Mouse (Mus musculus) frontal cortex, postnatal 14 days (tissue): Measurements from ENCODE around the gene Fam155a.
"Not testable (repeated sequence)": the region's sequence is repeated elsewhere in the genome, so short reads cannot be mapped to it uniquely, and the experiment has no call there.

Experiments used
- DNase-seq, 2 experiments: peaks; one replicate each; pipeline ENCODE4 v3.0.0; 2022; ENCODE audit warnings: low spot score in 2 of 2

The Fam155a gene

DNA sequence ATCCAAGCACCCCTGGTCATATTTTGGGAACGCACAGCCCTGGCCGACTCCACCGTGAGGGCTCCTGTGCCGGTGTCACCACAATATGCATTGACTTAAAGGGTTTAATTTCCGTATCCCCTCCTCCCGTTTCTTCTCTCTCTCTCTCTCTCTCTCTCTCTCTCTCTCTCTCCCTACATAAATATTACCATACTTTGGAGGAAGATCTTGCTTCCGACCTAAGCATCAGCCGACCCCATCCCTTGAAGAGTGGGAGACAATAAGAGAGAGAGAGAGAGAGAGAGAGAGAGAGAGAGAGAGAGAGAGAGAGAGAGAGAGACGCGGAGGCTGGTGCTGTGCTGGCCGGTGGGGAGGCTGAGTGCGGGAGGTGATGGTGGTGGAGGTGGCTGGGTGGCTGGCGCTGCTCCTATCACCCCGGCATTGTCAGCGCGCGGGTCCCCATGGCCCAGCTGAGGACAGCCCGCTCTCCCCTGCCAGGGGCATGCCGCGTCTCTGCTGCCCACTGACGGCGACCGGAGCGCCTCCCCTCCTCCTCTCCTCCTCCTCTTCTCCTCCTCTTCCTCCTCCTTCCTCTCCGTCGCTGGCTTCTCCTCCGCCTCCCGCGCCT lies at the start of gene Fam155a:
Gene Fam155a, minus strand, starts transcription at position 163 of the 607 bp plus-strand sequence.
- DNase-seq = peak; percentile 16 to 37

DNA sequence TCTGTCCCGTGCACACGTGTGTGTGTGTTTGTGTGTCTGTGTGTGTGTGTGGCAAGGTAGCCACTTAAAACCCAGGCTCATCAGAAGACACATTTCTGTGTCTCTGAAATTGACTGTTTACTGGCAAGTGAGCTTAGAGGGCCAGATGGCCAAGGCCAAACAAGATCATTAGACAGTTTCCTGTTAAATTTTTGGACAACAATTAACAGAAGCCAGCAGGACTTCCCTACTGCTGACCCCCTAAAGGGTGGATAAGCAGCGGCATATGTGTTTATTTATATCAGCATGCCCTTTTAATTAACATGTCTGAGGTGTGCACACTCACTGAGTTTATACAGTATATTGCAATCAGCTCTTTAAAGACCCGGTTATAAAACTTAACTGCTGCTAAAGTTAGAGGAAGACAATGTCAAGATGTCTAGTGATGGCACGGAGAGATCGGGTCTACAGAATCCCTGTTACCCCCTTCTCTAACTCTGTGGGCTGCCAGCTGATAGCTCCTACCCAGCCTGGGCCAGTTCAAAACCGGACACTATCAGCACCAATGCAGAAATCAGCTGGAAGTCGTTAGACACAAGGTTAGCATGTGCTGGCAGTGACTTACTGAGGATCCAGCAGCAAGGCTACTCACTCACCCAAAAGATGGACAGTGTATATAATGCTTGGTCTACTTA lies 42.4 kb upstream of the Fam155a start:
- no peak for DNase-seq

DNA sequence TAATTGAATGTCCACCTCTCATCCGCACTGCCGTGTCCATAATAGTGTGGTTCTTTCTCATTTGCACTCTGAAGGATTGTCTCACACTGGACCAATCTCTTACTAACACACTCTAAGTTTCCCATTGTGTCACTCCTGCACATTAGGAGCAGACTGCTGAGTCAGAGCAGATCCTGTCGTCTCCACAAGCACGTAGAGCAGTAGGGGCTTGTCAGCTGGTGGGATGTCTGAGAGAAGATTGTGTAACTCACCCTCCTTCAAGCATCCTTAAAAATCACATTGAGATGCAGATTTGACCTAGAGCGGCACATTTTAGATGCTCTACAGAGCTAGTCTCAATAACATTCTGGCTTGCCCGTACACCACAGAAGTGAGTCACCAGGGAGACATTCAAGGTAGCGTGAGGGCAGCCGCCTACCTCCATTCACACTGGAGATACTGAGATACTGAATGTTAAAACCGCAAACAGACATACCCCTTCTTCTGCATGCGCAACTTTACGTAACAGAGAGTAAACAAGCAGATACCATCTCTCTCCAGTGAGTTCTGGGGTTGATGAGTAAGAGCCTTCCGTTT lies 40.1 kb upstream of the Fam155a start:
- DNase-seq = no peak

DNA sequence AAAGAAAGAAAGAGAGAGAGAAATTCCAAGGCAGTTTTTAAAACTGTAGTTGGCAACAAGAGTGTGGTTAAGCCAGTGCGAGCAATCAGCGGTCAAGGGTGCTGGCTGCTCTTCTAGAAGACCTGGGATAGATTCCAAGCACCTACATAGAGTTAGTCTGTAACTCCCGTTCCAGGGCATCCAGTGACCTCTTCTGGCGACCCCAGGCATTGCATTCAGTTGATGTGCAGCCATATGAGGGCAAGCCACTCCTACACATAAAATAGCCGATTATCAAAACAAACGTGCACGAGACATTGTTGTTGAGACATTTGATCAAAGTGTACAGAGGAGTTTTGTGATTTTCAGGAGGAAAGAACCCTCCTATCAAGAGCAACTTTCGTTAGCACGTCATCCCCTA lies 37.6 kb upstream of the Fam155a start:
- DNase-seq = no peak

DNA sequence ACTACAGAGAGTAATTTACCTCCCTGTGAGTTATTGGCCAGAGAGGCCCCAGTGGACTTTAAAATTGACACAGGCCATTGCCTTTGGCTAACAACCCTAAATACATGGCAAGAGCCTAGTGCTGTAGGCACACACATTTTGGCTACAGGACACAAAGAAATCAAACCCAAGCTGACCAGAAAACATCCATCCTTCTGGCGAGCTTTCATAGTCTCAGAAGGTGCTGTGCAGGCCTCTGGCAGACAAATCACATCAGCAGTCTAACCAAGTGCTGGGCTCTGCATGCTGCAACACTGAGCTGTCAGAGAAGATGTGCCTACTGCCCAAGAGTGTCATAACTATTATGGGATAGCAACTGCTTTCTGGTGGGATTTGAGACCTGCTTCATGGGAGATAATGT lies 34.7 kb upstream of the Fam155a start:
- no peak for DNase-seq

DNA sequence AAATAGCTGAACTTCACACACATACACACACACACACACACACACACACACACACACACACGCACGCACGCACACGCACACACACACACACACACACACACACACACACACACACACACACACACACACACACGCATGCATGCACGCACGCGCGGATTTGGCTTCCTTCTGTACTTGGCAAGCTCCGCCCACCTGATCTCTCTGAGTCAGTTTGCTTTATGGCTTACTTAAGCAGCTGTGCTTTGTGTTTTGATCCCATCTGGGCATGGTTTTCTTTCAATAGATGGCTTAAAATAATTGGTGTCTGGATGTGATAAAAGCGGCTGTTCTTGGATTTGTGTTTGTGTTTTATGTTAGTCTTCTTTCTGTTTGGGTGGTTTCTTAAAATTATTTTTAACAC lies 29.4 kb upstream of the Fam155a start:
- not testable (repeated sequence) for DNase-seq

DNA sequence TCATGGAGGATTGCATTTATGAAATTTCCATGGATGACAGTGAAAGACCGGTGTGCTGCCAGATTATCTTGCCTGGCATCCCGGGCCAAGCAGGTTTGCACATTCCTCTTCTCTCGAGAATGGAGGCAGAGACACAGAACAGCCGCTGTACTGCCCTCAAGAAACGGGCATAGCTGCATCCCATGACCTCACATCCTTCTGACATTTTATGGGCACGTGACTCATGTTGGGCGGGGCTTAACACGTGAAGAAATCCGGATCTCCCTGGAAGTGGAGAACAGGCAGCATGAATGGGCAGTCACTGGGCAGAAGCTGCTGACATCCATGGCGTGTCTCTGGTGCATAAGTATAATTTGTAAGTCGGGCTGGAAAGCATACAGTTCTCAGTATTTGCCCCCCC lies 29.0 kb upstream of the Fam155a start:
- DNase-seq = no peak

DNA sequence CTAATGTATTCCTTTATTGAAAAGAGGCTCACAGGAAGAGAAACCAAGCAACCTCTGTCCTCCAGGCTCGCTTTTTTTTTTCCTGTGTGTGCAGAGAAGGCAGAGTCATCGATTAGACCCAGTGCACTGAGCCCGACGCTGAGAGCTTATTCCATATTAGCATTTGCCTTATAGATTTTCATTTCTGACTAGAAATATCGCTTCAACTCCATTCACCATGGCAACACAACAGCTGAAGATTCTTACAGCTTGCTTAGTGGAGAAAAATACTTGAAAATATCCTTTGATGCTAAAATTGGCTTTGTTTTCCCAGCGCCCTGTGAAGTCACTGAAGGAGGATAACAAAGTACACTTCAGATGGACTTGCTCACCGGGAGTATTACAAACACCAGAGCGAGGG lies 26.6 kb upstream of the Fam155a start:
- DNase-seq = no peak

DNA sequence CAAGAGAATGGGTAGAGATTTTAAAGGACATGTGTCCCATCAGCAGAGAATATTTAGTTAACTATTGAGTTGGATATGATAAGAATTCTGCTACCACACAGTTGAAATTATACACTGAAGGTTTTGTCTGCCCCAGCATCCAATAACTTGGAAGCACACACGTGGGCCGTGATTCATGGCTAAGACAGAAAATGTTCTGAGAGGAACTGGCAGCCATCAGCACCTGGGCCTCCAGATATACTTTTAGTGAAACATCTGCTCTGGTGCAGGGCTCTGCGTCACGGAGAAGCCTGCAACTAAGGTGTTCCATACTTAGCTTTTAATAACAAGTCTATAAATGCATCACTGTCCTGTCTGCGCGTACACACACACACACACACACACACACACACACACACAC lies 24.8 kb upstream of the Fam155a start:
- no peak for DNase-seq

DNA sequence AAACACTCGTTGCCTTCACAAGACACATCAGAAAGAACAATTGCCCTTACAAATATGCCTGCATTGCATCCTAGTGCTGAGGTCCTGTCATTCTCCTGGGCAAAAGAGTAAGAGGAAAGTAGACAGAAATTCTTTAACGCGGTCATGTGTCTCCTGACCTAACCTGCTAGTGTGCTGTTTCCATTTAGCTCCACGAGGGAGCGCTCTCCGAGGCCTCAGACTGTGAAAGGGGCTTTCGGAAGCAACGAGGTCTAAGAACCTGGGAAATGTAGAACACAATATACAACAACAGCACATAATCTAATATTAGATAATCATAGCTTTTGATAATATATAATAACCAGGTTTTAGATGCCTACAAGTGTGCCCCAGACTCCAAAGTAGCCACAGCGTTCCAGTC lies 22.4 kb upstream of the Fam155a start:
- DNase-seq = no peak

DNA sequence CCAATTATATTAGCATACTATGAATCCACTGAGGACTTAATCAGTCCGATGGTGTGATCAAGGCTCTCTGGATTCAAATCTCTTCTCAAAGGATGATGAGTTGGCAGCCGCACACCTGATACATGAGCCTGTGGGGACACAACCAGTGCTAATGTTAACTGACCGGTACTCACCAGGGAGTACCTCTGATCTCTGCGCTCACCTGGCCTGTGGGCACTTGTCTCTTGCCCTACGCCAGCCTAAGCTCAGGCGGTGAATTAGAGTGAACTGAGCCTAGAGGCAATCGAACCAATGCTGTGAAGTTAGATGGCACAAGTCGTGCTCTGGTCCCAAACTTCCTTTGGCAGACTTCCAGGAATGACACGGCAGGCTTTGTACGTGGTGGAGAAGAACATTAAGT lies 9.4 kb upstream of the Fam155a start:
- DNase-seq = no peak

DNA sequence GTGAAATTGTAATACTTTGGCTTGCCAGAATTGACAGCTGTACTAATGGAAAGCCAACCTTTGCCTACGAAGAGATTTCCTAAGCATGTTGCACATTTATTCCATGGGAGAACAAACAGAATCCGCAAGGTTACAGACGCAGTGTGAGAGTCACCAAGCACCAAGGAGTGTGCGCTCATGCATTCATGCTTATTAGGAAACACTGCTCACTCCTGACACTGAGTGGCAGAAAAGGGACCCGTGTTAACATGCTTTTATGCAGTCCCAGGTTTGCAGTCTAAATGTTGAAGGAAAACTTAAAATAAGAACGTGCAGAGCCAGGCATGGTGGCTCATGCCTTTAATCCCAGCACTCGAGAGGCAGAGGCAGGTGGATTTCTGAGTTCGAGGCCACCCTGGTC lies 7.2 kb upstream of the Fam155a start:
- DNase-seq = no peak

DNA sequence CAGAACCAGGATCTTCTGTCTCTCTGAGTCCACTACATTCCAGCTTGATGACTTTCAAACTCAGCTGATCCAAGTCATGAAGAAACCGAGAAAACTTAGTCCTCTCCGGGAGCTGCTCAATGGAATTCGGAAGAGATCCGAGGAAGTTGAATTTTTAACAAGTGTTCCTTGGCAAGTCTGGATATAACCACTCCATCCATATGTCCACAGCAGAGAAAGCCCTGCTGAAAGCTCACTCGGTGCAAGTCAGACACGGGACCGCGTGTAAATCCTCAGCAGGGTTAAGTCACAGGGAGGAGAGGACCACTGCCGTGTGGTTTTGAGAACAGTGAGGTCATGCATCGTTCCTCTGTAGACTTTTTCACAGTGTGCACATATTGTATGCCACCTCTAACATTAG lies 5.9 kb upstream of the Fam155a start:
- DNase-seq = no peak

DNA sequence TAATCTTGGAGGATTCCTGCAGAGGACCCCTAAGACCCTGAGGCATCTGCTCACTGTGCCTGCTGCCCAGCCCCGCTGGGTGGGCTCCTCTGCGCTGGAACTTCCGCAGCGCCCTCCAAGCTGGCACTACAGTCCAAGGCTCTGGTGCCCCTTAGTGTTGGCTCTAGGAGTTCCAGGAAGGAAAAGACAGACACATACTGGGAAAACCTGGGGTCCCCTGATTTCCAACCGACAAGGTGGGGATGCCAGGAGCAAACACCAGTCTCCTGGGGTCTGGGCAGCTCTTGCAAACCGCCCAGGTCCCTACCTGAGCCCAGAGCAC lies 1.5 kb upstream of the Fam155a start:
- peak; percentile 36 for DNase-seq

DNA sequence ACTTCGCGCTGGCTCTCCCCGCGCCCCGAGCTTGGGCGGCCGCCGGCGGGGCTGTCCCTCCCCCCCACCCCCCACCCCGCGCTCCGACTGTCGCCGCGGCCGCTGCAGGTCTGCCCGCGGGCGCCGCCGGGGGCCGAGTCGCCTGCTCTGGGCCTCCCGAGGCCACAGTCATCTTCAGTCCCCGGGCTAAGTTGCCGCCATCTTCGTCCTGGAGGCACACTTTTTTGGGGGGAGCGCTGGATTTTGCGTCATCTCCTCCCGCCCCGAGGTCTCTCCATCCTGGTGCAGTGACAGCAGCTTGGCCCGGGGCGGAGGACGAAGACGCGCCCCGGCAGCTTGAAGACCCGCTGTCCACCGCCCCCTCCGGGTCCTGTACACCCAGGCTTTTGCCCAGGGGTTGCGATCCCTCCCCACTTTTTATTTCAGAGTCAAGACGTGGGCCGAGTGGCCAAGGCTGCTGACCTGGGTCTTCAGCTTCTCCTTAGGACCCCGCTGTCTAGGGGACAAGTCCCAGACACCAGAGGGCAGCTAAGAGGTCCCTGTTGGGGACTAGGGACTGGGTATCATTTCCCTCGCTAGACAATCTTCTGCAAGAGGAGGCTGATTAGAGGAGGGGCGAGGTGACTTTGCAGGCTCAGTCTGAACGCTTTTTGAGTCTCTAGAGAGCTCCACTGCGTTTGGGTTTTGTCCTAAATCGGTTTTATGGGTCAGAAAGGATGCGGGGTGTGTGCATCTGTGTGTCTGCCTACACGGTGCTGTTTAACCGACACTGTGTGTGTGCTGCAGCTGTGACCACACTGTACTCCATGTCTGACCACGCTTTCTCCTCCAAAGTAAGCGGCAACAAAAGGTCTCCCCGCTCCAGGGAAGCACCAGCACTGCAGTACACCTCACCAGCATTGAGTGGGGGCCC lies 901 bp upstream of the Fam155a start:
- peak; percentile 24 to 38 for DNase-seq

DNA sequence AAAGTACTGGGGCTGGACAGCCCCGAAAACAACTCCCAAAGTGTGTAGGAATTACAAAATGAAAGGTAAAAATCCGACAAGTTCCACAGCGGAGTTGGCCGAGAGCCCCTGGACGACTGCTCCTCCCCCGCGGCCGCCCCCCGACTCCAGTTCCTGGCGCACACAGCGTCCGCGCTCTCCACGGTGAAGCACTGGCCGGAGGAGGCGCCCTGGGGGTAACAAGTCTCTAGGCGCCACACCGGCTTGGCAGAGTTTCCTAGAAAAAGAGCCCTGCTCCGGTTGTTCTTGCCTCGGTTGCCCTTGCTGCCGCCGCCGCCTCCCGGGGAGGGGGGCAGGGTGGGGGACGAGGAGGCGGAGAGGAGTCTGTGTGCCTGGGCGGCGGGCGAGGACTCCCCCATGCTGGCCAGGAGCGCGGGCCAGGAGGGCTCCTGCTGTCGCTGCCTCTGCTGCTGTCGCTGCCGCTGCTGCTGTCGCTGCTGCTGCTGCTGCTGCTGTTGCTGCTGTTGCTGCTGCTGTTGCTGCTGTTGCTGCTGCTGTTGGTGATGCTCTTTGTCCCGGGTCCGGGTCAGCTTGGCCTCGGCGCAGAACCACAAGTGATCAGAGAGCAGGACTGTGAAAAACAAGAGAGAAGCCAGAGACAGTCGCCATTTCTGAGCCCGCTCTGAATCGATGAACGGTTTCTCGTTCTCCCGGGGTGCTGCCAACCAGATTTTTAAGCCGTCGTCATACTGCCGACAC lies 531 bp downstream of the Fam155a start:
- peak; percentile 36 to 55 for DNase-seq

DNA sequence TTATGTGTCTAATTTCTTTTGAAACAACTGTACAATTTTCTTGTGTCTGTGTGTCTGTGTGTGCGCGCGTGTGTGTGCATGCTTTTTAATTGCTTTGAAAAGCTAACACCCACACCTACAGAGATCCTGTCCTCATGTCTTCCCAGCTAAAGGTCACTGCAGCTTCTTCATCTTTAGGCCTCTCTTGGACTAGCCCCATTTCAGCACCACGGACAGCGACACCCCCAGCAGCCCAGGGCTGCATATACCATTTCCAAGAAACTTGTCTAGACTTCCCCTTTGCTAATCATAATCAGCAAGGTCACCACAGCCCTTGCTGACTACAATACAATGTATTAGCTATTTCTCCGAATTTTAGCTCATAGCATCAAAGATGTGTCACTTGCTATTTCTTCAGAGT lies 1.9 kb downstream of the Fam155a start:
- no peak for DNase-seq

DNA sequence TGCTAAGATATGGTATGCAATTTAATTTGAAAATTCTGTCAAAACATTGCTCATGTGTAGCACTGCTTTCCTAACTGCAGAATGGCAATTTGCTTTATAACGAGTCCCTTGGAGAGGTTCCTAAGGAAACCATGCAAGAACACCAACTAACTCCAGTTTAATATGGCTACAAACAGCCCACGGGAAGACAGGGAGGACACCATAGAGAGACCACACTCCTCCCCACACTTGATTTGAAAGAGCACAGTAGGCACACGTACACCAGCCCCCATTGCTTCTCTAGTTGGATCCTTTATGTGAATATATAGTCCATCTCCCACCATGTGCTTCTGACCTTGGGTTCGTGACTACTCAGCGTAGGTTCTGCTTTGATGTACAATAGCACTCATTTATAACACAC lies 35.8 kb downstream of the Fam155a start:
- DNase-seq = no peak

DNA sequence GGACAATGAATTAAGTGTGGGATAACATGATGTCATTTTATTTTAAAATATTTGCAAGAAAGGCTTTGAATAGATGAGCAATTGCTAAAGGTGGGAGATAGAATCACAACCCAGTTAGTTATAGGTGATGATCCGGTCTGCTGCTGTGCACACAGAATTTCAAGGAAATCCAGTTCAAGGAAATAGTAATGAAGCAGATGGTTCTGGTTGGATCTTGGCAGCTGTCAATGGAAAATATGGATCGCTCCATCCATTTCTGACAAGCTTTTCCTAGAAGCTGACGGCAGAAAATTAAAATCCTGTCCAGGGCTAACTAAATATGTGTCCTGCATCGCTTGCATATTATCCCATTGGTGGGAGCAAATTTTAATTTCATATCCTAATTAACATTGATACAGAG lies 61.2 kb downstream of the Fam155a start:
- DNase-seq = no peak

DNA sequence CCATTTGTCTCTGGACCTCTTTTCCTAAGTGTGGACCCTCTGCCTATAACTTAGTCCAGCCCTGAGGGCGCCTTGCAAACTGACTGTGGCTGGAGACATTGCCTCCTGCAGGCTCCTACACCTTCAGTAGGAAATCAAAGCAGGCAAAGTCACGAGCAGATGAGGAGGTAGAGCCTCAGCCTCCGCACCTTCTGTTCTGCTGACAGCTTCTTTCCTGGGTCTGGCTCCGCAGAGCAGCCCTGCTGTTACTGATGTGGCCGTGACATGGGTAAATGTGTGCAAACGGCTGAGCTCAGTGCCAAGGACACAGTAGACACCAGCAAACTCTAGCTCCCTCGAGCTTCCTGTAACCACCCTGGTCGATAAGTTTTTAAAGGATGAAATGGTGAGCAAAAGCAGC lies 63.5 kb downstream of the Fam155a start:
- DNase-seq = peak; percentile 29 to 43

DNA sequence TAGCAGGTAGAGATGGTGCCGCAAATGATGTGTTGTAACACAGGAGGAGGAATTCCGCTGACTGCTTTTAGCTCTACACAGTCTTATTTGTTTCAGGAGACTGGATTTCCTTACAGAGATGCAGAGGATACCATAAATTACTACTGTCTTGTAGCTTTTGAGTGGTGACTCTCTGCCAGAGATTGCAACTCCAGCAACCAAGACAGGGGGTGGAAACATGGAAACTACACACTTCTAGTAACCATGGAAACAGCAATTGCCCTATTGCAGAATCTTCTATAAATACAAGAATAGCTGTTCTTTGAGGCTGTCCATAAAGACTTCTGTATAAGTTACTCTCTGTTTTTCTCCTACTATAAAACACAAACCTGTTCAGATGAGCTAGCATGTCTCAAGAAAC lies 76.2 kb downstream of the Fam155a start:
- DNase-seq = no peak

DNA sequence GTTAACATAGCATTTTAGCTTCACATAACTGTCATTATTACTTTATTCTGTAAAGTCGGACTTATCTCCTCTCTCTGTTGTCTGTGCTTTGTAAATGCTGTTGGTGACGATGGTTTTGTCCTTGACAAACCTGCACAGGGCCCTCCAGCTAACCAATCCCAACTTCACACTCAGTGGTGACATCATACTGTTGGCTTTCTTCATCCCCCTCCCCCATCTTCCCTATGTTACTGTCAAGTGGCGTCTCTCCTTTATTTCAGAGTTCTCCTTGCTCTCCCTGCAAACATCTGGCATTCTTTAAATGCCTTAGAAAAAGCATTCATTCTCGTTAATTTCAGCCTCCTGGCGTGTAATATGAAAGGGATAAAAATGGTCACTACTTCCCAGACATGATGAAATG lies 78.6 kb downstream of the Fam155a start:
- DNase-seq = no peak
